Mouse (Mus musculus): Measurements from ENCODE around the gene Arhgap29.

Gene Arhgap29

DNA sequence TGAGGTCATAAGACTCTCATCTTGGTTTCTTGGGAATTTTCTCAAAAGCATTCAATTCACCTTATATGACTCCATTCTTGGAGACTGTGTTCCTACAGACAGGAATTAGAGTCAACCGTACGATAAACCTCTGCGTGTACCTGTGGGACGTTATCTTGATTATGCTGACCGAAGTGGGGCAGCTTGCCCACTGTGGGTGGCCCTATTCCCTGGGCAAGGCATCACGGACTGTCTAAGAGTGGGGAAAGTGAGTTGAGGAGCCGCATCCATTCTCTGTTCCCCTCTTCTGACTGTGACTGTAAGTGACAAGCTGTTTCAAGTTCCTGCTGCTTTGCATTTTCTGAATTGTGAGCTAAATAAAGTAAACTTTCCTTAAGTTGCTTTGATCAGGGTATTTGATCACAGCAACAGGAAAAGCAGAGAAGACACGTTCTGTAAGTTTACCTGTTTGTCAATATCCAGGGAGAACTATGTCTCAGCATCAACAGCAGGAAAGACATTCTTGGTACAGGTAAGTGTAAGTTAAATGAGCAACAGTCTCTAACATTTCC is at the start of gene Arhgap29:
Arhgap29 (plus strand) TSS at position 501 of the 551 bp plus-strand sequence.
- in situ Hi-C loops (cut with MboI, MseI): loop anchor here (10.0 kb wide), 1 partner anchor 153 kb away; no protein-coding TSS in a partner anchor

DNA sequence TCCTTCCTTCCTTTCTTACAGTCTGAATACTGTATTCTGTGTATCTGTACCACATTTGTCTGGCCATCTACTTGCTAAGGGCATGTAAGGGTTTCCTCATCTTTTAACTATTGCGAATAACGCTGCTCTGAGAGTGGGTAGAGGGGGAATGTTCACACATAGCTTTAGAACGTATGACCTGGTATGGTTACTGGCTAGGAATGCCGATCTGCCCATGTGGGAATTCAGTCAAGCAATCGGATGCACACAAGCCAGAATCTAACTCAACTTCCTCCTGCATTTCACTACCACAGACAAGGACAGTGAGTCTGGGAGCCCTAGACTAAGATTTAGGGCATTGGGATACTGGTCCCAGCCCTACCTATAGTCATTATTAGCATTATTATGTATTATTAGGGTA is 49.6 kb upstream of the Arhgap29 start:
- in situ Hi-C loops (cut with MboI, MseI): no loop called here

DNA sequence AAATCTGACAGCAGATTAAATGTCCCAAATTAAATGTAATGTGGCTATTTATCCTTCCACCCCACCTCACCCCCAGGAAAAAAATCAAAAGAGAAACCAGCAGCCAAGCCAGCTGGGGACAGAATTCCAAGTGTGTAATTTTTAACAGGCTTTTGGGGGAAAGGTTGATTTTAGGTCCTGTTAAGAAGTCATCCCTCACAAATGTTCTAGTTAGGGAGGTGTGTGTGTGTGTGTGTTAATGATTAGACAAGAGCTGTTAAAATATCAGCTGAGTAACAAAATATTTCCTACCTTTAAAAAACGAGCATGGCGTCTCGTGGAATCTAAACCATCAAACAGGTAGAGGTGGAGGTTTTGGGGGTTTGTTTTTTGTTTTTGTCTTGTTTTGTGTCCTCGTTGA is 49.1 kb upstream of the Arhgap29 start:
- in situ Hi-C loops (cut with MboI, MseI): no loop called here

DNA sequence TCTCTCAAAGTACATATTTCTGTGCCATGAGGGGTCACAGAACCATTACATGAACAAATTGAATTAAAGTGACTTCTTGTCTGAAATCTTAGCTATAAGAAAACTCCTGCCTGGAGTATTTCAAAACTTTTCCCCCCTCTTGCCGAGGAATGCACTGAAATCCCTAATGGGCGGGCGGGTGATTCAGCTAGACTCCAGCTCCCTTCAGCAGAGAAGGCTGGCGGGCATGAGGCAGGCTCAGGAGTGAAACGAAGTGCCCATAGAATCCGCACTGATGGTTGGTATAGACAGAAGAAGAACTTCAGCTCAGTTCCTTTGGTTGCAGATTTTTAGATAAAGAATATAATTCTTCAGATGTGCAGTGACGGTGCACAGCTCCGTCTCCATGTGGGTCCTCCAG is 48.6 kb upstream of the Arhgap29 start:
- in situ Hi-C loops (cut with MboI, MseI): no loop called here

DNA sequence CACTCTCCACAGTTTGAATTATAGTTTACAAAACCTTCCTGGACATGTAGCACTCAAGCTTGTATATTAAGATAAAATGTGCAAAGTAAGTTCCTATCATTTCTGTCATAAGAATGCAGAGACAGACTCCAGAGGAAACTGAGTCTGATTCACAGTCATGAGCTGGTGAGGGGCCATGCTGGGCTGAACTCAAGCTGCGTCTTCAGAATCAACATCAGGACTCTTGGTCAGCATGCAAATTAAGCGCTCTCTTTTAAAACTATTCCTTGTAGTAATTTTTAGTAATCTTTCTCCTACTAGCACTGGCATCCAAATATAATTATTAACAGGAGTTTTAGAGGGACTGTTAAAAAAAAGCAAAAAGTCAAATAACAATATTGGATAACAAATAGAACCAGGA is 47.9 kb upstream of the Arhgap29 start:
- in situ Hi-C loops (cut with MboI, MseI): no loop called here

DNA sequence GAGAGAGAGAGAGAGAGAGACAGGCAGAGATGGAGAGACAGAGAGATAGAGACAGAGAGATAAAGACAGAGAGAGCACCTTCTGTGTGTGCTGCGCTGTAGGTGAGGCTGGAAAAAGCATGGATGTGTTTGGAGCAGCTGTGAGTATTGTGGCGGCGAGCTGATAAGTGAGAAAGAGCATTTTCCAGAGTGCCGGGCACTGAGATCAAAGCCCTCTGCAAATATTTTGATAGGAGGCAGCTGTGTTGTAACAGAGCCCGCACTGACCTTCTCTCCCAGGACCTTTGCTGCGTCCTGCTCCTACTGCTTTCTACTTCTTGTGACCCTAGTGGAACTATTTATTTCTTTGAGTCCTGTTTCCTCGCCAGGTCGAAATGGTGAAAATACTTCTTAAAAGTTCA is 45.7 kb upstream of the Arhgap29 start:
- in situ Hi-C loops (cut with MboI, MseI): no loop called here

DNA sequence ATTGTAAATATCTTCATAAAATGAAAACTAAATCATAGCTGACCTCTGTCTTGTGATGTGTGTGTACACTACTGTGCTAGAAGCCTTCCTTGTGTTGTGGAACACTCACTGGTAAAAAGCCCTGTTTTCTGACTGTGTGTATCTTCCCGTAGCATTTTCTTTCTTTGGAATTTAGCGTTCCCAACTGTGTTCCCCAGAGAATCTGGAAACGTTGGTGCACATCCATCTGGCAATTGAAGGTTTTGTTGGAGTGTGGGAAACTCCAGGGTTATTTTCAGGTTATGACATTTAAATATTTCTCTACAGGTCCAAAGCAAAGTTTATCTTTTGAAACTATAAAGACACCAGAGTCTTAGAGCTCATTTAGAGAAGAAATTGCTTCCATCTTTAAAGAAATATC is 43.2 kb upstream of the Arhgap29 start:
- in situ Hi-C loops (cut with MboI, MseI): no loop called here

DNA sequence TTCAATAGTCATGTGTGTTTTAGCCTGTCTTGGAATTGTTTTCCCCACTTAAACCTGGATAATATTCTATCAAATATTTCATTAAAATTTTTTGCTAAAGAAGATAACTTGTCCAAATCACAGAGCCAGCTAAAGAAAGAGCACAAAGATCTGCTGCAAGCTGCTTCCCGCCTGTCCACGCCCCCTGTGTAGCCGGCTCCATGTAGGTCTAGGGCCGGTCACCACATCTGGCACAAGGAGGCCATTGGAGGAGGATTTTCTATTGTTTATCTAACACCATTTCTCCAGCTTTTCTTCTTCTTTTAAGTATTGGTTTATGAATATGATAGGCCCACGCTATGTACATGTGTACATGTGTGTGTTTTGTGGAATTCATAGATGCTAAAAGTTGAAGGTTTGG is 38.9 kb upstream of the Arhgap29 start:
- in situ Hi-C loops (cut with MboI, MseI): no loop called here

DNA sequence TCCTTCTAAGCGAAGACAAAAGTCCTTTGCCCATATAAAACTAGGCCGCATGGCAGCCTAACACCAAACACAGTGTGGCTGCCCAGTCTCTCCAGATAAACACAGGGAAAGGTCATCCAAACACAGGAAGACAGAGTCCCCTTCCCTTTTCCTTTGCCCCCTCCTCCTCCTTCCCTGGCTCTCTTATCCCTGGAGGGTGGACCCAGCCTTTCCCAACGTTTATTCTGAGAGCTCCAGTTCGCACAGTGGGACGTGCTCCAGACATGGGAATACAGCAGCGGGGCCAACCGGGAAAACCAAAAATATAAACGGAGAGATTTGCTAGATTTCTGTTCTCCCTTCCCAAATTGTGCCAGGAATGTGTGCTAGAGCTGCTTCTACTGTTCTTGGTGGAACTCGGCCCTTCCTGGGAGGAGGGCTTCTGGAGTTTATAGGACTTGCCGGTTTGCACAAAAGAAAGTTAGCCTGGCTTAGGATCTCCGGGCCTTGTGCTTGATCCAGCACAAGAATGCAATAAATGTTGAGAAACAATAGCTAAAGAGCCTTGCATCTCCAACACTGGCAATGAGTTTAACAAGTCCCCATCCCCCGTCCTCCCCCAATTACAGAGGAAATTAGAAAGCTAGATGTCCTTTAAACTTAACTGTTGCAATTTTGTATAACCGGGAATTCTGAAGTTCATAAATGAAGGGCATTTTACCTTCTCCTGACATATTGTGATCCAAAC is 37.7 kb upstream of the Arhgap29 start:
- in situ Hi-C loops (cut with MboI, MseI): no loop called here

DNA sequence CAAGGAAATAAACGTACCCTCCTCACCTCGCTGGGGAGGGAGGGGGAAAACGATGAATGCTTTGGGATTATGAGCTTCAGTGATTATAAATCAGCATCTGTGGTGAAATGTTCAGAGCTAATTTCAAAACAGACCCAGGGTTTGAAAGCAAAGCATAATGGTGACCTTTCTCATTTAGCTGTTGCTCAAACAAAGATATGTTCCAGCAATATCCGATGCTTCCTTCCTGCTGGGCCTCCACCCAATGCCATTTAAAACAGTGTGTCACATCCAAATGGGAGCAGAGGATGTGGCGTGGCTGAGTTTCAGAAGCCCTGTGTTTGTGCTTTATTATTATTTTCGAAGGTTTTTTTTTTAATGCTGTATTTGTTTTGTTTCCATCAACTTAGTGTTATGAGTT is 37.1 kb upstream of the Arhgap29 start:
- in situ Hi-C loops (cut with MboI, MseI): no loop called here

DNA sequence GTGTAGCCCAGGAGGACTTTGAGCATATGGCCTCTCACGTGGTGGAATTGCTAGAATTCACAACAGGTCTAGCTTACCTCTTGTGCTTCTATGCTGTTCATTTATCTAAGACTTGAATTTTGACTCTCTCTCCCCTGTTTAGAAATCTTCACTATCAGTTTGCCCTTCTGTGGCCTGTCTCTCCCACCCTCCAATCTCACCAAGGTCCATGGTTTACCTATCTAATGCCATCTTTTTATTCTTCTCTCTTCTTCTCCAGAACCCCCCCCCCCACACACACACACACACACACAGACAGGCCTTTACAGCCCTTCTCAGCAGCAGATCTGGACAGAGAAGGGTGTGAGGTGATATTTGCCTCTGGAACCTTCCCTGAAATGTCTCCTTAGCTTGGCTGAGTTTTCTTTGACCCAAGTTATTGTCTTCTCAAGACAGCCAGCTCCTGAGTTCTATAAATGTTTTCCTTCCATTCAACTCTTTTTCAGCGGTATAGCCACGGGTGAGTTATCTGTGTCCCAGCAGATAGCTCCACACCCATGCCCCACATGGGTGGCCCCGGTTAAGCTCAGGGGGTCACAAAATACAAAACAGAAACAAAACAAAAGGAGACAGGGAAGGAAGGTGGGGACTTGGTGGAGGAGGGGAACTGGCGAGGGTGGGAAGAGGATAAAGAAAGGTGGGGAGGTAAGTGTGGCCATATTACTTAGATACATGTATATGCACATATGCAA is 35.4 kb upstream of the Arhgap29 start:
- in situ Hi-C loops (cut with MboI, MseI): no loop called here

DNA sequence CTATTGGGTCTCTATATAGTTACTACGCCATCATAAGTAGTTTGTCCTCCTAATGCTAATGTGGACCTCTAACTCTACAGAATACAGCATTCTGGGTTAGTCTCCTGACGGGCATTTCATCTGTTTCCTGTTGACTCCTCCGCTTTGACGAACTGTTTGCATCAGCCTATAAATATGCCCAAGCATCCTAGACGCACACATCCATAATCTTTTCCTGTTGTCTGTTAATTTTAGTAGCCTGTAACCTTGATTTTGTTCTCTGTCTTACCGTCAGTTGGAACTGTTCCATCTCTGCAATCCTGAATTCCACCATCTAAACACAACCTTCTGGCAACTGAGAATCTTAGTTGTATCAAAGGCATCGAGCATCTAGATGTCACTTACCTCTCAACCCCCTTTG is 34.7 kb upstream of the Arhgap29 start:
- in situ Hi-C loops (cut with MboI, MseI): no loop called here

DNA sequence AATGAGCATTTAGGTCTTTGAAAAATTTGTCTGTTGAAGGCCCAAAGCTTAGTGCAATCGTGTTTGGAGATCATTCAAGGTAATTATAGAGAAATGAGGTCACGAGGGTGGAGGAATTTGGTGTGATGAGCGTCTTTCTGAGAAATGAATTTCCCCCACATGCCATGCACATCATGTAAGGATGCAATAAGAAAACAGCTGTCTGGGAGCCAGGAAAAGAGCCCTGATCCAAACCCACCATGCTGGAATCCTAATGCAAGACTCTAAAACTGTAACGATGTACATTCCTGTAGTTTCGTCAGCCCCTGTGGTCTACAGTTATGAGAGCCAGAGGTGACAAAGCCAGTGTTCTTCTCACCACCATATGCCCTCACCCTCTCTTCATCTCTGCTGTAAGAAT is 32.4 kb upstream of the Arhgap29 start:
- in situ Hi-C loops (cut with MboI, MseI): no loop called here

DNA sequence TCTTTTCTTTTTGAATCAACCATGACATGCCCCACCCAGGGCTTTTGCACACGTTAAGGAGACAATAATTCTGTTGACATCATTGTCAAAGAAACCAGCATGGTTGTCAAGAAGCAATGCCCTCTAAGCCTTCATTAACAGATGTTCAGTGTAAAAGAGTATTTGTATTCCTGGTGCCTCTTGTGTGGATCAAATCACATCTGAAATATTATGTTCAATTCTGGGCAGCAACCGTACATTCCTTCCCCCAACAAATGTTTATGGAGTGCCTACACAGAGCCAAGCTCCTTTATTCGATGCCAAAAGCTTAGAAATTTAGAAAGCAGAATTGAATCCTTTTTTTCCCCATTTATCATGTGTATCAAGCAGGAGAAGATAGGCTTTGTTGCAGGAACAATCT is 31.6 kb upstream of the Arhgap29 start:
- in situ Hi-C loops (cut with MboI, MseI): no loop called here

DNA sequence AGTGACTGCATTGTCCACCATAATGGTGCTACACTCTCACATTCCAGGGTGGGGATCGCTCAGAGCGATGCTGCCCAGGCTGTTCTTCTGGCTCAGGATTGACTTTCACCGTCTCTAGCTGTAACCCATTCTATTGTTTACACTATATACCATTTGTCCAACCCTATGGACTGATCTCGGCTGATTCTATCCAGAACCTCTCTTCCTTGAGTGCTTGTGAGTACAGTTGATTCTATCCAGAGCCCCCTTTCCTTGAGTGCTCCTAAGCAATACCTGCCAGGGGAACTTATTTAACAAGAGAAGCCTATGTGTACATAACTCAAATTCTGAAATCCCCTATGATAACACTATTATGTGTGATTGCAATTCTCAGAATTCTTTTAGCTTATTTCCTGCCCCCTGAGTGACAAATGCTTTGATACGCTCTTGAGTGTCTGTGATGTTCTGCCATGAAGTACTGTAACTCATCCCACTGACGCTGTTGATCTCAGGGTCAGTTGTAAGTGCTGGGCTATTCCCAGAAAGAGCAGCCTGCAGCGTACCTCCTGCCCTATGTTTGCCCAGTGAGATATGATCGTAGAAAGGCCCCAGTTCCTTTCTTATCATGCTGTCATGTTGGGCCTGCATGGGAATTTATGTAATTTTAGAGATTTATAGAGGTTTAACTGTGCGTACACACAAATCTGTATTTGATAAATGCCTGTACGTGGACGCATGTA is 27.4 kb upstream of the Arhgap29 start:
- in situ Hi-C loops (cut with MboI, MseI): no loop called here

DNA sequence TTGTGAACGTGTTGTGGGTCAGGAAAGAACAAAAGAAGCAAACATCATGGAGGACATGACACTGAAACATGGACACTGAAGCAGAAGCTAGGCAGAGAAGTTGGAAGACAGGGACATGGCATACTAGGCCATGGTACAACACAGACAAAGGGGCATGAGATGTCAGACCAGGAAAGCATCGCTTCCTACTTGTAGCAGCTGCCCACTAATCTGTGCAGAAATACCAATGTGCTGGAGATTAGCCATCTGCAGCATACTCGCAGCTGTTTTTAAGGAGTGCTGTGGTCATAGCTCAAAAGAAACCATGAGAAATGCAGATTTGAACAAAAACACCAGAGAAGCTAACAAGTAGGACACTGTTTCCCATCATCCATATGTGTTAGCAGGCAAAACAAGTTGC is 24.7 kb upstream of the Arhgap29 start:
- in situ Hi-C loops (cut with MboI, MseI): no loop called here

DNA sequence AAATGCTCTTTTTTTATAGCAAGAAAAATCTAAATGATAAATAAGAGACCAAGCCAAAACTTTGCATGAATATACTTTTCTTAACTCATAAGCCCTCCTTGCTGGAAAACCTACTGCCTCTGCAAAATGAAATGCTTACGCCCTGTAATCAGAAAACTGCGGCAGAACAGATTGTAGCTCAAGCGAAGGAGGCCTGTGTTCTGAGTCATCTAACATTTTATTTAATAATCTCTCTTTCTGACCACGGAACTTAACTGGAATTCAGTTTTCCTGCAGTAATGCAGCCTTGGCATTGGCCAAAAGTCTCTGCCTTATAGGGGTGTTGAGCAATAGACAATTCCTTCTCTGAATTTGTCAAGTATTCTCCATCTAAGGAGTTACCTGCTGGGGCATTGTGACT is 19.5 kb upstream of the Arhgap29 start:
- in situ Hi-C loops (cut with MboI, MseI): no loop called here

DNA sequence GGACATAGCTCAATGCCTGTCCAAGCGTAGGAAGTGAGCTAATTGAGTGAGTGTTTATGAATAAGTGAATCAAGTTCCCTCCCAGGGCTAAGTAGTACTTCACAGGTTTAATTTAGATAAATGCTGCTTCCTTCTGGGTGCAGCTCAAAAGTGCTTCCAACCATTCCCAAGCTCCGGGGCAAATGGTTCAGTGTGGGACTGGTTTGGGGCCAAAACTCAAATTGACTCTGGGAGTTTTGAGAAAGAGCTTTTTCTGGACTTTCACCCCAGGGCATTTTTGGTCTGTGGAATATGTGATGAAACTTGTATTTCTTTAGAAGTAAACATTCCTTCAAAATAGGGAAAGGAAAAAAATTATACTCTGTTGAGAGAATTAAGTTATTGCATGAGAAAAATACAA is 16.1 kb upstream of the Arhgap29 start:
- in situ Hi-C loops (cut with MboI, MseI): no loop called here

DNA sequence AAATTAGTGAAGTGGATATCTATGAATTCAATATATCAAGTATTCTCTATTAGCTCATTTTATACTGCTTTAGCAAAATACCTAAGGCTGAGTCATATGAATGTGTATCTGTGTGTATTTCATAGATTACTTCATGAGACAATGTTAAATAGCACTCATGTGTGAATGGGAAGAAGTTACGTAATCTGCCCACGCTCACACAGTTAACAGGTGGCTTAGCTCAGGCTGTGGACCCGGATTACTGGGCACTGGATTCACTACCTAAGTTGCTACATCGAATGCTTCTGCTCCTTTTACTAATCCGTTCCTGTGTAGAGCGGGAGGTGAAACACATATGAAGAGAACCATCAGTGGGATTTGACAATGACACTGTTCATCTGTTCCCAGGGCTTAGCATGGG is 15.3 kb upstream of the Arhgap29 start:
- in situ Hi-C loops (cut with MboI, MseI): no loop called here

DNA sequence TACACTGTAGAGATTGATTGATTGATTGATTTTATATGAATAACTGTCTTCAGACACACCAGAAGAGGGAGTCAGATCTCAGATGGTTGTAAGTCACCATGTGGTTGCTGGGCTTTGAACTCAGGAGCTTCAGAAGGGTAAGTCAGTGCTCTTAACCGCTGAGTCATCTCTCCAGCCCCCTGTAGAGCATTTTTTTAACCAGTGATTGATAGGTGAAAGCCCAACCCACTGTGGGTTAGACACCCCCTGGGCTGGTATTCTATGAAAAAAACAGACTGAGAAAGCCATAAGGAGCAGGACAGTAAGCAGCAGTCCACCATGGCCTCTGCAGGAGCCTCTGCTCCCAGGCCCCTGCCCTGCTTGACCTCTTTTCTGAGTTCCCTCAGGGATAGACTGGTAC is 12.7 kb upstream of the Arhgap29 start:
- in situ Hi-C loops (cut with MboI, MseI): no loop called here

DNA sequence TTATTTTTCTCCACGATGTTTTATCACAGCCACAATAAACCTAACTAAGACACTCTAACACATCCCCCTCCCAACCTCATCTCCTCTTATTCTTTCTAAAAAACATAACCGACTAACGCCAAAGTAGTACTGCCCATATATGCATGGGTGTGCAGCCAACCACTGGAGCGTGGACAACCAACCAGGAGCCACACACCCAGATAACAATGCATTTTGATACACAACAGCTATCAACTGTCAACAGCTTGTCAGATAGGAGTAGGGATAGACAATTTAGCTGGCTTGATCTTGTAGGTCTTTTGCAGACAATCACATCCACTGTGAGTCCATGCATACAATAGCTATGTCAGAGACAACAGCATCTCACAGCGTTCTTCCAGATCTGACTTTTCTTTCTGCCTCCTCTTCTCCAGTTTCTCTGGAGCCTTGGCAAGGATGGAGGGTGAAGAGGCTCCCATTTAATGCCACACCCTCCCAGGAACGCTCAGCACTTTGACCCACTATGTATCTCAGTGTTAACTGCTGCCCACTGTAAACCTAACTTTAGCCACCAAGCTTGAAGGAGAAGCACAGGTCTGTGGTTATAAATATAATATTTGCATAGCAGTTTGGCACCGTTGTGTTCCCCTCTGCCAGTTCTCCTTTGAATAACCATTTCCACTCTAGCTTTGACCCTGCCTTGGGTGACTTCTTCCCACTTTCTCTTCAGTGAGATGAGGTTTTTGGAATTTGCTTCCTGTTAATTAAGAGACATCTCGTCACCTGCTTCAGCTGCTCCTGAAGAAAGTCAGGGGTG is 12.0 kb upstream of the Arhgap29 start:
- in situ Hi-C loops (cut with MboI, MseI): no loop called here

Data from regulatory T cell (primary cell).